Comparison of ENCODE assay signal across 25 mouse cellular contexts in genomic region chr10:126077313-126077966, GRCm38 (mm10).
A peak's percentile ranks its signal among the peaks of the same experiment; 100 is the strongest.
DNase-seq lines count a peak whose midpoint lies in the region; ATAC-seq and TF ChIP-seq lines count a peak whose summit lies in the region.
"Had no signal": no experiment of that assay in that cellular context is flagged by ENCODE, and none has a peak within 500 bp of the region (broad histone marks: within the 10 kb centered on the region; RNA-seq: fewer than 3 reads in every experiment).

No protein-coding gene starts in this region.

- no peak for TF ChIP-seq POLR2A in MEL (IDR thresholded peaks at IDR 0.05; ENCODE audit: control insufficient read depth in 1 of 2, insufficient read depth in 1 of 2, low read depth in 1 of 2, low read length in 2 of 2, poor library complexity in 1 of 2)

- TF ChIP-seq RAD21 in MEL (IDR thresholded peaks at IDR 0.05; ENCODE audit: low read depth, low read length): no peak

- H3K27me3 ChIP-seq in heart, postnatal 0 days (ENCODE audit: control insufficient read depth, insufficient read depth, low read length): no peaks in the 10 kb centered on the region
- H3K27me3 ChIP-seq in heart, embryonic 12.5 days (replicated peaks): no peaks in the 10 kb centered on the region
- H3K27me3 ChIP-seq in MEL (ENCODE audit: control insufficient read depth in 1 of 2, insufficient read depth in 2 of 2, low read length in 2 of 2): no peaks in the 10 kb centered on the region
- H3K27me3 ChIP-seq: embryonic facial prominence, embryonic 13.5 days; embryonic facial prominence, embryonic 15.5 days; forebrain, embryonic 12.5 days; Patski had no signal

- intact Hi-C loops in gastrocnemius, postnatal 14 days (cut with DNase I; ENCODE audit: low total_unique reads): no loop called here

- no peak for ATAC-seq in heart, postnatal 0 days (ENCODE audit: insufficient read depth, low read depth)
- no peak for ATAC-seq in heart, embryonic 12.5 days (ENCODE audit: insufficient number of reproducible peaks, low FRiP score)
- peak; percentile 62 for ATAC-seq in common myeloid progenitor, adult 5-6 weeks (replicated peaks; ENCODE audit: low read depth, poor library complexity, severe bottlenecking)
- peak; percentile 68 for ATAC-seq in megakaryocyte-erythroid progenitor cell, adult 5-6 weeks (replicated peaks; ENCODE audit: low FRiP score, low TSS enrichment, poor library complexity, severe bottlenecking)
- ATAC-seq: activated CD4-positive, CD25-positive, alpha-beta regulatory T cell, adult 4 months; forebrain, embryonic 14.5 days; forebrain, embryonic 16.5 days; Patski had no signal

- 88% methylated on average over 1 of the region's 1 CpGs for WGBS in heart, postnatal 0 days
- 91% methylated on average over 1 of the region's 1 CpGs for WGBS in heart, embryonic 12.5 days

- no peaks in the 10 kb centered on the region for H3K36me3 ChIP-seq in heart, postnatal 0 days (replicated peaks; ENCODE audit: control insufficient read depth, insufficient read depth, low read length)
- no peaks in the 10 kb centered on the region for H3K36me3 ChIP-seq in heart, embryonic 12.5 days
- no peaks in the 10 kb centered on the region for H3K36me3 ChIP-seq in MEL (ENCODE audit: control insufficient read depth in 1 of 2, insufficient read depth in 2 of 2, low read length in 2 of 2)
- H3K36me3 ChIP-seq: embryonic facial prominence, embryonic 13.5 days; embryonic facial prominence, embryonic 15.5 days; forebrain, embryonic 10.5 days; forebrain, embryonic 12.5 days had no signal

- H3K4me3 ChIP-seq in heart, postnatal 0 days (ENCODE audit: low read depth, low read length): no peak overlapping the region
- no peak overlapping the region for H3K4me3 ChIP-seq in heart, embryonic 12.5 days
- no peak overlapping the region for H3K4me3 ChIP-seq in MEL (ENCODE audit: control insufficient read depth in 1 of 2, insufficient read depth in 1 of 2, low read depth in 2 of 2, low read length in 2 of 2)
- H3K4me3 ChIP-seq: embryonic facial prominence, embryonic 13.5 days; embryonic facial prominence, embryonic 15.5 days; erythroblast, embryonic 14.5 days; forebrain, embryonic 10.5 days; forebrain, embryonic 12.5 days had no signal

- TF ChIP-seq CTCF in heart, postnatal 0 days (IDR thresholded peaks at IDR 0.05; ENCODE audit: low read depth): no peak
- TF ChIP-seq CTCF in MEL (IDR thresholded peaks at IDR 0.05 in 2 of 3, conservative IDR thresholded peaks at IDR 0.05 in 1 of 3; ENCODE audit: control insufficient read depth in 1 of 3, insufficient read depth in 1 of 3, low read depth in 2 of 3, low read length in 3 of 3, poor library complexity in 1 of 3, severe bottlenecking in 1 of 3): no peak

- no peaks in the 10 kb centered on the region for H3K79me2 ChIP-seq in MEL (ENCODE audit: control insufficient read depth, insufficient read depth, low read length, poor library complexity)

- peak; percentile 7 for DNase-seq in heart, postnatal 0 days (ENCODE audit: low spot score)
- peak; percentile 2 for DNase-seq in MEL (ENCODE audit: low read depth, low spot score)
- no peak for DNase-seq in gastrocnemius, postnatal 14 days
- no peak for DNase-seq in embryo, embryonic 9.5 days (ENCODE audit: extremely low spot score)
- DNase-seq: adrenal gland, adult 8-10 months; adrenal gland, postnatal 14 days; adrenal gland, postnatal 36 days; cerebellum, adult 11 months; cerebellum, adult 18-20 months; cerebellum, adult 8-10 months; cerebellum, adult 9-11 months; cerebellum, postnatal 14 days; cerebellum, postnatal 36 days had no signal

- peaks cover 18% of the 10 kb centered on the region for H3K9me3 ChIP-seq in heart, postnatal 0 days (replicated peaks; ENCODE audit: control insufficient read depth, low read length)
- peaks cover 12% of the 10 kb centered on the region; the same call in 1 of the 2 replicates for H3K9me3 ChIP-seq in heart, embryonic 12.5 days (replicated peaks)
- no peaks in the 10 kb centered on the region for H3K9me3 ChIP-seq in MEL (replicated peaks; ENCODE audit: insufficient read depth, low read length)
- H3K9me3 ChIP-seq: embryonic facial prominence, embryonic 13.5 days; embryonic facial prominence, embryonic 15.5 days; forebrain, embryonic 10.5 days; forebrain, embryonic 12.5 days had no signal

- no peak for TF ChIP-seq EP300 in heart, postnatal 0 days (IDR thresholded peaks at IDR 0.05; ENCODE audit: low read depth)
- TF ChIP-seq EP300 in MEL (IDR thresholded peaks at IDR 0.05; ENCODE audit: low read depth in 1 of 2, low read length in 2 of 2): no peak

- no peak overlapping the region for H3K27ac ChIP-seq in heart, postnatal 0 days (ENCODE audit: low read depth)
- no peak overlapping the region for H3K27ac ChIP-seq in heart, embryonic 12.5 days (ENCODE audit: poor library complexity, severe bottlenecking)
- no peak overlapping the region for H3K27ac ChIP-seq in MEL (ENCODE audit: control insufficient read depth, low read depth, low read length)
- H3K27ac ChIP-seq: embryonic facial prominence, embryonic 13.5 days; embryonic facial prominence, embryonic 15.5 days; forebrain, embryonic 10.5 days; forebrain, embryonic 12.5 days had no signal

- no peaks in the 10 kb centered on the region for H3K4me1 ChIP-seq in heart, postnatal 0 days (ENCODE audit: control insufficient read depth, insufficient read depth)
- no peaks in the 10 kb centered on the region for H3K4me1 ChIP-seq in heart, embryonic 12.5 days (replicated peaks)
- H3K4me1 ChIP-seq in MEL (ENCODE audit: control insufficient read depth in 1 of 2, insufficient read depth in 2 of 2, low read length in 2 of 2): no peaks in the 10 kb centered on the region
- H3K4me1 ChIP-seq: embryonic facial prominence, embryonic 15.5 days; forebrain, embryonic 10.5 days; forebrain, embryonic 12.5 days had no signal

- no peak overlapping the region for H3K4me2 ChIP-seq in heart, postnatal 0 days (ENCODE audit: low read depth, low read length)
- H3K4me2 ChIP-seq in heart, embryonic 12.5 days: no peak overlapping the region
- H3K4me2 ChIP-seq: embryonic facial prominence, embryonic 13.5 days; embryonic facial prominence, embryonic 15.5 days; forebrain, embryonic 12.5 days had no signal

- no peak overlapping the region for H3K9ac ChIP-seq in heart, postnatal 0 days (replicated peaks; ENCODE audit: low read depth, low read length)
- no peak overlapping the region for H3K9ac ChIP-seq in heart, embryonic 12.5 days
- no peak overlapping the region for H3K9ac ChIP-seq in MEL (ENCODE audit: control insufficient read depth, low read depth, low read length, poor library complexity, severe bottlenecking)
- H3K9ac ChIP-seq: embryonic facial prominence, embryonic 13.5 days; embryonic facial prominence, embryonic 15.5 days; forebrain, embryonic 12.5 days had no signal

TF ChIP-seq in MEL, 35 proteins besides CTCF, POLR2A, EP300 and RAD21:
- TF ChIP-seq USF2 (IDR thresholded peaks at IDR 0.05; ENCODE audit: borderline replicate concordance in 1 of 2, insufficient read depth in 1 of 2, low read depth in 1 of 2, low read length in 2 of 2): no peak
- no peak for TF ChIP-seq HCFC1 (IDR thresholded peaks at IDR 0.05; ENCODE audit: low read depth, low read length)
- TF ChIP-seq NELFE (IDR thresholded peaks at IDR 0.05; ENCODE audit: low read depth, low read length): no peak
- no peak for TF ChIP-seq SMC3 (IDR thresholded peaks at IDR 0.05; ENCODE audit: low read depth, low read length)

Comparison
In these comparisons a context has a peak if more than half of its experiments do, and no peak if none do; other contexts are left out.
1. ATAC-seq: peak in common myeloid progenitor, adult 5-6 weeks (single experiment) and megakaryocyte-erythroid progenitor cell, adult 5-6 weeks (single experiment); none in heart, postnatal 0 days (single experiment) and heart, embryonic 12.5 days (single experiment).
2. DNase-seq: peak in heart, postnatal 0 days (single experiment) and MEL (single experiment); none in gastrocnemius, postnatal 14 days (single experiment) and embryo, embryonic 9.5 days (single experiment).